Mouse (Mus musculus) MEL (cell line): ENCODE results near the gene Trhr2. TPM values are rescaled to one million over a fixed set of nuclear protein-coding genes. Genes with fewer than 3 reads are reported as not detected.

Experiments
- DNase-seq: peaks from one replicate; pipeline ENCODE4 v3.0.0; 2011; ENCODE audit warnings: low read depth, low spot score
- H3K27ac ChIP-seq: 2 replicates; pipeline ENCODE4 v1.5.1; 2012; ENCODE audit warnings: low read depth, mild to moderate bottlenecking, control low read depth, low read length, moderate library complexity; ENCODE audit not compliant: control insufficient read depth
- H3K27me3 ChIP-seq, 2 experiments: fragments of 150-350 bp in 1 of 2; sonication (generic) in 1 of 2; 2 replicates each; pipeline ENCODE4 v1.6.1; 2012; ENCODE audit warnings: low read length in 2 of 2, mild to moderate bottlenecking in 2 of 2, improper control_type of control experiment in 1 of 2, moderate library complexity in 1 of 2; ENCODE audit not compliant: insufficient read depth in 2 of 2, control insufficient read depth in 1 of 2
- H3K36me3 ChIP-seq, 2 experiments: 2 replicates each; pipeline ENCODE4 v1.6.1; 2012 to 2014; ENCODE audit warnings: low read length in 2 of 2, improper control_type of control experiment in 1 of 2, inconsistent platforms in 1 of 2, mild to moderate bottlenecking in 1 of 2; ENCODE audit not compliant: insufficient read depth in 2 of 2, control insufficient read depth in 1 of 2
- H3K4me1 ChIP-seq, 2 experiments: fragments of 150-350 bp in 1 of 2; sonication (generic) in 1 of 2; 2 replicates each; pipeline ENCODE4 v1.6.1; 2012; ENCODE audit warnings: low read length in 2 of 2, improper control_type of control experiment in 1 of 2, mild to moderate bottlenecking in 1 of 2; ENCODE audit not compliant: insufficient read depth in 2 of 2, control insufficient read depth in 1 of 2
- H3K4me3 ChIP-seq, 2 experiments: fragments of 150-350 bp in 1 of 2; sonication (generic) in 1 of 2; 2 replicates each; pipeline ENCODE4 v1.5.1; 2012; ENCODE audit warnings: low read depth in 2 of 2, low read length in 2 of 2, mild to moderate bottlenecking in 2 of 2, moderate library complexity in 2 of 2, control low read depth in 1 of 2, improper control_type of control experiment in 1 of 2; ENCODE audit not compliant: control insufficient read depth in 1 of 2, insufficient read depth in 1 of 2
- H3K79me2 ChIP-seq: 2 replicates; pipeline ENCODE4 v1.6.1; 2012; ENCODE audit warnings: mild to moderate bottlenecking, low read length, moderate library complexity; ENCODE audit not compliant: control insufficient read depth, poor library complexity, insufficient read depth
- H3K9ac ChIP-seq: 2 replicates; pipeline ENCODE4 v1.6.1; 2012; ENCODE audit warnings: low read depth, mild to moderate bottlenecking, control low read depth, low read length, moderate library complexity; ENCODE audit not compliant: control insufficient read depth, poor library complexity, severe bottlenecking
- H3K9me3 ChIP-seq: fragments of 150-350 bp; sonication (generic); replicated peaks from 2 replicates; pipeline ENCODE4 v1.6.1; 2012; ENCODE audit warnings: mild to moderate bottlenecking, low read length, improper control_type of control experiment, moderate library complexity; ENCODE audit not compliant: insufficient read depth
- BHLHE40 ChIP-seq: IDR thresholded peaks from 2 replicates; pipeline ENCODE4 v1.6.1; 2012; ENCODE audit warnings: low read depth, mild to moderate bottlenecking, inconsistent platforms, low read length, improper control_type of control experiment, borderline replicate concordance
- ELF1 ChIP-seq: IDR thresholded peaks from 2 replicates; pipeline ENCODE4 v1.6.1; 2014; ENCODE audit warnings: low read depth, mild to moderate bottlenecking, inconsistent platforms, low read length, improper control_type of control experiment, moderate library complexity
- MYB ChIP-seq: IDR thresholded peaks from 2 replicates; pipeline ENCODE4 v1.6.1; 2011; ENCODE audit warnings: mild to moderate bottlenecking, low read depth, low read length, improper control_type of control experiment
- POLR2AphosphoS5 ChIP-seq: IDR thresholded peaks from 2 replicates; pipeline ENCODE4 v1.6.1; 2012; ENCODE audit warnings: low read depth, borderline replicate concordance, mild to moderate bottlenecking, inconsistent platforms, low read length, moderate library complexity, mixed read lengths
- RAD21 ChIP-seq: IDR thresholded peaks from 2 replicates; pipeline ENCODE4 v1.6.1; 2011; ENCODE audit warnings: mild to moderate bottlenecking, low read depth, low read length, improper control_type of control experiment
- RCOR1 ChIP-seq: IDR thresholded peaks from 2 replicates; pipeline ENCODE4 v1.6.1; 2012; ENCODE audit warnings: low read depth, mild to moderate bottlenecking, inconsistent platforms, low read length, improper control_type of control experiment
- SIN3A ChIP-seq: IDR thresholded peaks from 2 replicates; pipeline ENCODE4 v1.6.1; 2012; ENCODE audit warnings: low read length, improper control_type of control experiment, inconsistent platforms
- USF1 ChIP-seq: IDR thresholded peaks from 2 replicates; pipeline ENCODE4 v1.6.1; 2014; ENCODE audit warnings: low read depth, mild to moderate bottlenecking, inconsistent platforms, low read length, improper control_type of control experiment, moderate library complexity
- USF2 ChIP-seq, 2 experiments: IDR thresholded peaks; 2 replicates each; pipeline ENCODE4 v1.6.1; 2011 to 2012; ENCODE audit warnings: improper control_type of control experiment in 2 of 2, low read length in 2 of 2, borderline replicate concordance in 1 of 2, inconsistent platforms in 1 of 2, low read depth in 1 of 2, mild to moderate bottlenecking in 1 of 2; ENCODE audit not compliant: insufficient read depth in 1 of 2
- ZNF384 ChIP-seq: IDR thresholded peaks from 2 replicates; pipeline ENCODE4 v1.6.1; 2012; ENCODE audit warnings: low read depth, mild to moderate bottlenecking, inconsistent platforms, low read length, improper control_type of control experiment
- polyA plus RNA-seq, 2 experiments: library from polyadenylated mRNA; stranded (reverse) in 1 of 2; unstranded in 1 of 2; fragments of >175 nt in 1 of 2; fragments of >200 nt in 1 of 2; gene quantifications; 2 replicates each; pipeline versions ENCODE4 v1.2.1 to v1.2.4; 2012; ENCODE audit warnings: low replicate concordance in 2 of 2, low read depth in 1 of 2; ENCODE audit not compliant: insufficient read length in 2 of 2, insufficient read depth in 1 of 2, missing spikeins in 1 of 2
- total RNA-seq: library from RNA; depleted of rRNA; stranded (reverse); fragments of 300-350 nt; gene quantifications from 2 replicates; pipeline ENCODE4 v1.2.3, GENCODE M21; 2012

Gene Trhr2
- total and polyA plus RNA-seq, 3 experiments: 0.07 to 0.12 TPM; not detected in 1

GRCm38 (mm10) chr8:122347811-122348552, 12.6 kb downstream of the Trhr2 start:
- H3K79me2 ChIP-seq: no peaks in the 10 kb centered on the region; the same call in 1 of the 2 replicates
- H3K9ac ChIP-seq: no peak overlapping the region
- no peaks in the 10 kb centered on the region for H3K9me3 ChIP-seq
- peak; percentile 37 for DNase-seq
- no peak overlapping the region for H3K27ac ChIP-seq
- no peaks in the 10 kb centered on the region for H3K27me3 ChIP-seq
- no peak for TF ChIP-seq ELF1
- peak; percentile 76 for TF ChIP-seq USF1
- H3K36me3 ChIP-seq: peaks cover 0 to 23% of the 10 kb centered on the region in 2 experiments; a peak in 2 of 4 replicates
- H3K4me3 ChIP-seq: no peak overlapping the region
- peaks cover 17 to 48% of the 10 kb centered on the region in 2 experiments for H3K4me1 ChIP-seq

- Histone ChIP-seq H3K4me3 (no peak overlapping the region), H3K79me2 (no peaks in the 10 kb centered on the region; the same call in 1 of the 2 replicates), H3K36me3 (peaks cover 0 to 27% of the 10 kb centered on the region in 2 experiments; a peak in 2 of 4 replicates), H3K4me1 (peaks cover 16 to 62% of the 10 kb centered on the region in 2 experiments), H3K9me3 (no peaks in the 10 kb centered on the region), H3K27me3 (no peaks in the 10 kb centered on the region), H3K27ac (no peak overlapping the region), H3K9ac (no peak overlapping the region)
- peak; percentile 27 for DNase-seq
- TF ChIP-seq RAD21 (no peak), USF1 (no peak), POLR2AphosphoS5 (no peak), MYB (no peak), BHLHE40 (no peak)
- TF ChIP-seq, all 39 proteins: peak for 0
Measured at GRCm38 (mm10) chr8:122345181-122346095, 15.1 kb downstream of the Trhr2 start.

- Histone ChIP-seq H3K27ac (no peak overlapping the region), H3K79me2 (no peaks in the 10 kb centered on the region; the same call in 1 of the 2 replicates), H3K4me1 (peaks cover 9 to 63% of the 10 kb centered on the region in 2 experiments)
- TF ChIP-seq ZNF384 (no peak), SIN3A (no peak), POLR2AphosphoS5 (no peak), RCOR1 (no peak), USF2 (IDR thresholded peaks at IDR 0.05; ENCODE audit: borderline replicate concordance in 1 of 2, insufficient read depth in 1 of 2, low read depth in 1 of 2, low read length in 2 of 2) (no peak)
- TF ChIP-seq, all 39 proteins: peak for 0
- Histone ChIP-seq H3K27me3 (no peaks in the 10 kb centered on the region), H3K36me3 (peaks cover 0 to 19% of the 10 kb centered on the region in 2 experiments; a peak in 2 of 4 replicates), H3K9ac (no peak overlapping the region), H3K4me3 (no peak overlapping the region), H3K9me3 (no peaks in the 10 kb centered on the region)
- no peak for DNase-seq
Measured at GRCm38 (mm10) chr8:122344219-122344618, 16.3 kb downstream of the Trhr2 start.
